Mouse (Mus musculus) lung, embryonic 15.5 days (tissue): Measurements from ENCODE around the gene Slc25a19. TPM values are rescaled to one million over a fixed set of nuclear protein-coding genes. Genes with fewer than 3 reads are reported as not detected.

Experiments
- ATAC-seq: fragments of 200-750 bp; cut with Nextera tagmentation; 2 replicates; pipeline ENCODE4 v1.8.0; 2017; ENCODE audit warnings: moderate number of reproducible peaks, borderline replicate concordance; ENCODE audit not compliant: low FRiP score, low TSS enrichment; ENCODE audit errors: extremely low read depth
- H3K27ac ChIP-seq: fragments of 300-500 bp; sonication (generic); 2 replicates; pipeline ENCODE4 v1.5.1; 2015; ENCODE audit warnings: moderate library complexity, mild to moderate bottlenecking, inconsistent platforms
- H3K27me3 ChIP-seq: fragments of 300-500 bp; sonication (generic); 2 replicates; pipeline ENCODE4 v1.6.1; 2015; ENCODE audit warnings: inconsistent platforms
- H3K36me3 ChIP-seq: fragments of 300-500 bp; sonication (generic); 2 replicates; pipeline ENCODE4 v1.6.1; 2015; ENCODE audit warnings: inconsistent platforms
- H3K4me1 ChIP-seq: fragments of 300-500 bp; sonication (generic); 2 replicates; pipeline ENCODE4 v1.6.1; 2015; ENCODE audit warnings: inconsistent platforms
- H3K4me2 ChIP-seq: fragments of 300-500 bp; sonication (generic); 2 replicates; pipeline ENCODE4 v1.6.1; 2015; ENCODE audit warnings: inconsistent platforms, mild to moderate bottlenecking, moderate library complexity
- H3K4me3 ChIP-seq: fragments of 300-500 bp; sonication (generic); 2 replicates; pipeline ENCODE4 v1.5.1; 2015; ENCODE audit warnings: mild to moderate bottlenecking, inconsistent platforms
- H3K9ac ChIP-seq: fragments of 300-500 bp; sonication (generic); 2 replicates; pipeline ENCODE4 v1.6.1; 2015; ENCODE audit warnings: inconsistent platforms
- H3K9me3 ChIP-seq: fragments of 300-500 bp; sonication (generic); 2 replicates; pipeline ENCODE4 v1.6.1; 2016; ENCODE audit warnings: inconsistent platforms
- WGBS: fragments of 180-500 bp; shearing (Covaris S2); methylation state at CpG from one replicate; pipeline ENCODE4 v1.1.7; 2015; 5-methylcytosine and 5-hydroxymethylcytosine counted together
- polyA plus RNA-seq: library from polyadenylated mRNA; unstranded; fragments of >200 nt; fragmentation: Nextera tagmentation; extraction: Ambion mirVana; gene quantifications from 2 replicates; pipeline ENCODE4 v1.2.1, GENCODE M21; 2015

The Slc25a19 gene
- polyA plus RNA-seq, 1 experiment from 2014 or later, result 20.9 TPM

GRCm38 (mm10) chr11:115615875-115616274 lies 12.2 kb downstream of the Slc25a19 start:
- H3K4me3 ChIP-seq, result no peak overlapping the region
- peaks cover 5% of the 10 kb centered on the region; the same call in 1 of the 2 replicates for H3K36me3 ChIP-seq
- no peaks in the 10 kb centered on the region for H3K27me3 ChIP-seq
- 90% methylated on average over 6 of the region's 6 CpGs for WGBS
- no peaks in the 10 kb centered on the region for H3K9me3 ChIP-seq
- no peak for ATAC-seq
- H3K4me2 ChIP-seq, result no peak overlapping the region
- H3K9ac ChIP-seq, result no peak overlapping the region
- H3K27ac ChIP-seq, result no peak overlapping the region
- peaks cover 19% of the 10 kb centered on the region for H3K4me1 ChIP-seq

DNA sequence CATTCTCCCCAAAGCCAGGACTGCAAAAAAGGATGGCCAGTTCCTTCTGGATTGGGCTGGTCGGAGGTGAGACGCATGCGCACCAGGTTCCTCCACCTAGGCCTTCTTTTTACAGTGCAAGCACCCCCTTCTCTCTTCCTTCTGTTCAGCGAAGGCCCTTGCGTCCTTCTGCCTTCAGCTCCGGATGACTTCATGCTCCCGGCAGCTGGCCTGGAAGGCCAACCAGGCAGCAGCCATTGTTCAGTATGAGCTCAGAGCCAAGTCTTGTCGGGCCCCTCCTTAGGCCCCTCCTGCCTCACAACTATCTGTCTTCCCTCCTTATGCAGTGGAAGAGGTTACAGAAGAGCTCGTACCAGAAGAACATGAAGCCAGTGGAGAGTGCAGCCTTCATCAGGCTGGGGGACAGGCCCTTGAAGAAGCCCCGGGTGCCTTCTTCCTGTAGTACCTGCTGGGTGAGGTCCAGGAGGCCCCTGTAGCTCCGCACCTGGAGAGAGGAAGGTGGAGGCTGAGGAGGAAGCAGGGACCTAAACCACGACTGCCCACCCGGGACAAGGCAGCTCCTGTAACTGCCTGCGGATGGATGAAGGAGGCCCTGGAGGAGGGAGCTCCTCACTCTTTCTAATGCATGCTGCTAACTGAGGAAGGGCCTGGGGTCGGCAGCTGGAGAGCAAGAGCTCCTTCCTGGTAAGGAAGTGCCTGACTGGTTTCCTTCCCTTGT lies 12.8 kb downstream of the Slc25a19 start:
- Histone ChIP-seq H3K4me3 (no peak overlapping the region), H3K36me3 (peaks cover under 1% of the 10 kb centered on the region; the same call in 1 of the 2 replicates), H3K4me2 (no peak overlapping the region), H3K27ac (no peak overlapping the region), H3K9me3 (no peaks in the 10 kb centered on the region), H3K4me1 (peaks cover 19% of the 10 kb centered on the region), H3K9ac (no peak overlapping the region), H3K27me3 (no peaks in the 10 kb centered on the region)
- ATAC-seq, result no peak
- WGBS, result 80% methylated on average over 15 of the region's 15 CpGs

- 72% methylated on average over 10 of the region's 10 CpGs for WGBS
- Histone ChIP-seq H3K4me3 (no peak overlapping the region), H3K27ac (no peak overlapping the region), H3K4me1 (peaks cover 19% of the 10 kb centered on the region), H3K27me3 (no peaks in the 10 kb centered on the region), H3K9me3 (no peaks in the 10 kb centered on the region), H3K9ac (no peak overlapping the region), H3K36me3 (no peaks in the 10 kb centered on the region), H3K4me2 (no peak overlapping the region)
- ATAC-seq, result no peak
Measured at GRCm38 (mm10) chr11:115614346-115615107, 13.6 kb downstream of the Slc25a19 start.

- under 1% methylated on average over 16 of the region's 16 CpGs for WGBS
- Histone ChIP-seq H3K4me2 (peak overlapping the region; percentile 96), H3K4me1 (peaks cover 19% of the 10 kb centered on the region), H3K9ac (peak overlapping the region; percentile 83), H3K27ac (peak overlapping the region; percentile 98), H3K9me3 (no peaks in the 10 kb centered on the region), H3K27me3 (no peaks in the 10 kb centered on the region), H3K36me3 (peaks cover 11% of the 10 kb centered on the region), H3K4me3 (peak overlapping the region; percentile 95)
- no peak; the same call in 1 of the 2 replicates for ATAC-seq
Measured at GRCm38 (mm10) chr11:115613138-115613945, 14.8 kb downstream of the Slc25a19 start.

- H3K4me2 ChIP-seq, result peak within 1 kb of the TSS; percentile 96
- H3K4me3 ChIP-seq, result peak within 1 kb of the TSS; percentile 95
- peaks cover 18% of the 10 kb centered on the region for H3K36me3 ChIP-seq
- ATAC-seq, result peak; percentile 84
- WGBS, result under 1% methylated on average over 68 of the region's 80 CpGs
- H3K27ac ChIP-seq, result peak within 1 kb of the TSS; percentile 98
- H3K4me1 ChIP-seq, result peaks cover 19% of the 10 kb centered on the region
- H3K27me3 ChIP-seq, result no peaks in the 10 kb centered on the region
- no peaks in the 10 kb centered on the region for H3K9me3 ChIP-seq
- peak within 1 kb of the TSS; percentile 83 for H3K9ac ChIP-seq
Measured at GRCm38 (mm10) chr11:115612410-115613137, 15.5 kb downstream of the Slc25a19 start, which contains the start of gene Mif4gd. Gene Mif4gd, minus strand, starts transcription at chr11:115612969.

GRCm38 (mm10) chr11:115612059-115612409 lies 16.1 kb downstream of the Slc25a19 start:
- ATAC-seq, result peak; percentile 40; the same call in 1 of the 2 replicates

DNA sequence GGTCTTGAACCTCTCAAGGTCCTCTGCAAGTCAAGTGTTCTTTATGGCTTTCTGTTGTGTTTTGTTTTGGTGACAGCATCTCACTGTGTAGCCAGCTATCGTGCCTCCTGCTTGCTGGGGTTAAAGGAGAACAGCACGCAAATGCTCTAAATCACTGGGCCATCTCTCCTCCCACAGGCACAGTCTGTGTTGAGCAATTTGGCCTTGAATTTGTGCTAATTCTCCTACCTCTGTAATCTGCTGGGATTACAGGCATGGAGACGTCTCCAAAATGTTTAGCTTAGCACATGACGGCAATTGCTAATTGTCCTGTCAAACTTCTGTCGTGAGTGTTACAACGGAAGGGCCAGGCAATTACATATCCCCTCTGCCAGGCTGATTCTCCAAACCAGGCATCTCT lies 16.9 kb downstream of the Slc25a19 start:
- peaks cover 32% of the 10 kb centered on the region for H3K36me3 ChIP-seq
- peaks cover 19% of the 10 kb centered on the region for H3K4me1 ChIP-seq
- 0 out of 2 replicates have a peak overlapping the region, but pooled peaks have one; percentile 95 for H3K4me3 ChIP-seq
- H3K27me3 ChIP-seq, result no peaks in the 10 kb centered on the region
- 63% methylated on average over 6 of the region's 6 CpGs for WGBS
- H3K4me2 ChIP-seq, result peak overlapping the region; percentile 96; the same call in 1 of the 2 replicates
- no peaks in the 10 kb centered on the region for H3K9me3 ChIP-seq
- H3K9ac ChIP-seq, result peak overlapping the region; percentile 83; the same call in 1 of the 2 replicates
- ATAC-seq, result no peak
- H3K27ac ChIP-seq, result no peak overlapping the region

More at GRCm38 (mm10) chr11:115612059-115612409, 16.1 kb downstream of the Slc25a19 start:
- Histone ChIP-seq H3K4me2 (peak overlapping the region; percentile 96), H3K27ac (peak overlapping the region; percentile 98), H3K9ac (peak overlapping the region; percentile 83), H3K36me3 (peaks cover 24% of the 10 kb centered on the region), H3K9me3 (no peaks in the 10 kb centered on the region), H3K27me3 (no peaks in the 10 kb centered on the region), H3K4me1 (peaks cover 19% of the 10 kb centered on the region), H3K4me3 (peak overlapping the region; percentile 95)
- 0% methylated on average over 13 of the region's 13 CpGs for WGBS

- H3K27me3 ChIP-seq, result no peaks in the 10 kb centered on the region
- H3K4me3 ChIP-seq, result no peak overlapping the region
- WGBS, result 59% methylated on average over 3 of the region's 3 CpGs
- H3K36me3 ChIP-seq, result peaks cover 39% of the 10 kb centered on the region
- H3K9me3 ChIP-seq, result no peaks in the 10 kb centered on the region
- ATAC-seq, result no peak
- no peak overlapping the region for H3K27ac ChIP-seq
- H3K4me2 ChIP-seq, result no peak overlapping the region
- peaks cover 29% of the 10 kb centered on the region for H3K4me1 ChIP-seq
- no peak overlapping the region for H3K9ac ChIP-seq
Measured at GRCm38 (mm10) chr11:115609576-115609975, 18.5 kb downstream of the Slc25a19 start.

DNA sequence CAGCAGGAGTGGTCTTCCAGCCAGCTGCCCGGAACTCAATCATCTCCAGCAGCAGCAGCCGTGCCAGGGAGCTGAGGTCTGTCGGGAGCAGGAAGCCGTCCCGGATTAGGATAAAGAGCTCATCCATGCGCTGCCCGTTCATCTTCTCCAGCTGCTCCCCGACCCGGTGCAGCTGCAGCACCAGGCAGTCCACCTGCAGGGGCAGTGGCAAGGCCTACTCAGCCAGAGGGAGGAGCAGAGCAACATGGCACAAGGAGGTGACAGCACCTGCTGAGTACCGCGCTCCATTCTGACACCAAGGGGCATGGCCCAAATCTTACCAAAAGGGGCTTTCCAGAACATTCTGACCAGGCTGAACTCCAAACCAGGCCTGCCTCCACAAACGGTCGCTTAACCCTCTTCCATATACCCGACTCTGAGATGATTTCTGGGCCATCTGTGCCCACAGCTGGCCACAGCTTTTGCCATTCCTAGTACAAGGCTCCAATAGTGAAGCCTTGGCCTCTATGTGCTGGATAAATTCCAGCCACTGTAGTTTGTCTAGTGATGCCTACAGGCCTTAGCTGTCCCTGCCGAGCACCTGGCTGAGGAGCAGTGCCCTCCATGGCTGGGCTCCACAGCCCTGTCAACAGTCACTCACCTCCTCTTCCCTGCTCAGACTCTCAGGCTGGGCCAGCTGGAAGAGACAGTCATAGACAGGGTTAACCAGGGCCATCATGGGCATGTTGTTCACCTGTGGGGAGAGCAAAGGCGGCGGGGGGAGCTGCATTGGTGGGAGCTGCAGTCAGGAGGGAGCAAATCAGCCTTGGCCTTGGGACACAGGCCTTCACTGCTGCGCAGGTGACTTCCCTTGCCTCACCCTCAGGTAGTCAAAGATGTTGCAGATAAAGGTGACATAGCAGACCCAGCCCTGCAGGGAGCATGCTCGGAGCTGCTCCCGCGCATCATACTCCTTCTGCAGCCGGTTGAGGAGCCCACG lies 19.4 kb downstream of the Slc25a19 start:
- Histone ChIP-seq H3K9ac (no peak overlapping the region), H3K36me3 (peaks cover 39% of the 10 kb centered on the region), H3K4me2 (no peak overlapping the region), H3K4me3 (no peak overlapping the region), H3K27me3 (no peaks in the 10 kb centered on the region), H3K27ac (no peak overlapping the region), H3K4me1 (peaks cover 23% of the 10 kb centered on the region), H3K9me3 (no peaks in the 10 kb centered on the region)
- WGBS, result 78% methylated on average over 23 of the region's 23 CpGs
- ATAC-seq, result no peak

- Histone ChIP-seq H3K27me3 (no peaks in the 10 kb centered on the region), H3K27ac (no peak overlapping the region), H3K4me1 (peaks cover 27% of the 10 kb centered on the region), H3K36me3 (peaks cover 39% of the 10 kb centered on the region), H3K4me3 (no peak overlapping the region), H3K4me2 (no peak overlapping the region), H3K9ac (no peak overlapping the region), H3K9me3 (no peaks in the 10 kb centered on the region)
- ATAC-seq, result no peak
- WGBS, result 92% methylated on average over 18 of the region's 18 CpGs
Measured at GRCm38 (mm10) chr11:115606733-115607132, 21.4 kb downstream of the Slc25a19 start.
